Mouse (Mus musculus): ENCODE measurements around the gene Gm20696. TPM values are rescaled to one million over a fixed set of nuclear protein-coding genes. Genes with fewer than 3 reads are reported as not detected.

The Gm20696 gene
- total and polyA plus RNA-seq, 2 experiments from 2014 or later = 2.5 to 3.6 TPM

- H3K27me3 ChIP-seq (ENCODE audit: insufficient read depth, low read length) = no peaks in the 10 kb centered on the region
- H3K4me3 ChIP-seq (ENCODE audit: low read length) = no peak overlapping the region
- 81% methylated on average over 2 of the region's 2 CpGs for WGBS
- no peaks in the 10 kb centered on the region for H3K36me3 ChIP-seq (ENCODE audit: insufficient read depth, low read length)
- peak; percentile 48 for TF ChIP-seq CTCF (IDR thresholded peaks at IDR 0.05; ENCODE audit: low read depth)
- H3K4me2 ChIP-seq (ENCODE audit: low read depth, low read length) = no peak overlapping the region
- no peaks in the 10 kb centered on the region for H3K4me1 ChIP-seq (ENCODE audit: insufficient read depth, low read length)
- no peak overlapping the region for H3K27ac ChIP-seq
- H3K9ac ChIP-seq (replicated peaks; ENCODE audit: low read length) = no peak overlapping the region
- no peak for ATAC-seq
- H3K9me3 ChIP-seq (ENCODE audit: low read length) = no peaks in the 10 kb centered on the region
- no peak for DNase-seq (ENCODE audit: low spot score)
Observed at GRCm38 (mm10) chr6:99385059-99385604, 281.5 kb downstream of the Gm20696 start.

- no peaks in the 10 kb centered on the region for H3K4me1 ChIP-seq (ENCODE audit: insufficient read depth, low read length)
- no peaks in the 10 kb centered on the region for H3K9me3 ChIP-seq (ENCODE audit: low read length)
- no peak for TF ChIP-seq CTCF (IDR thresholded peaks at IDR 0.05; ENCODE audit: low read depth)
- DNase-seq (ENCODE audit: low spot score) (no peak), ATAC-seq (no peak)
- H3K9ac ChIP-seq (replicated peaks; ENCODE audit: low read length) = no peak overlapping the region
- no peak overlapping the region for H3K4me3 ChIP-seq (ENCODE audit: low read length)
- no peak overlapping the region for H3K27ac ChIP-seq
- H3K27me3 ChIP-seq (ENCODE audit: insufficient read depth, low read length) = no peaks in the 10 kb centered on the region
- WGBS = 79% methylated on average over 4 of the region's 4 CpGs
- H3K36me3 ChIP-seq (ENCODE audit: insufficient read depth, low read length) = no peaks in the 10 kb centered on the region
- no peak overlapping the region for H3K4me2 ChIP-seq (ENCODE audit: low read depth, low read length)
Observed at GRCm38 (mm10) chr6:99383846-99384472, 282.6 kb downstream of the Gm20696 start.

GRCm38 (mm10) chr6:99380146-99380545 is 286.5 kb downstream of the Gm20696 start:
- Histone ChIP-seq H3K4me1 (ENCODE audit: insufficient read depth, low read length) (peaks cover 14% of the 10 kb centered on the region), H3K36me3 (ENCODE audit: insufficient read depth, low read length) (no peaks in the 10 kb centered on the region), H3K9me3 (ENCODE audit: low read length) (no peaks in the 10 kb centered on the region), H3K9ac (replicated peaks; ENCODE audit: low read length) (no peak overlapping the region), H3K27me3 (ENCODE audit: insufficient read depth, low read length) (no peaks in the 10 kb centered on the region), H3K27ac (no peak overlapping the region), H3K4me2 (ENCODE audit: low read depth, low read length) (no peak overlapping the region), H3K4me3 (ENCODE audit: low read length) (no peak overlapping the region)
- 90% methylated on average over 5 of the region's 5 CpGs for WGBS
- no peak for TF ChIP-seq CTCF (IDR thresholded peaks at IDR 0.05; ENCODE audit: low read depth)
- no peak for ATAC-seq
- DNase-seq (ENCODE audit: low spot score) = no peak

- 81% methylated on average over 7 of the region's 7 CpGs for WGBS
- no peaks in the 10 kb centered on the region for H3K36me3 ChIP-seq (ENCODE audit: insufficient read depth, low read length)
- no peak overlapping the region for H3K9ac ChIP-seq (replicated peaks; ENCODE audit: low read length)
- H3K4me3 ChIP-seq (ENCODE audit: low read length) = no peak overlapping the region
- H3K27me3 ChIP-seq (ENCODE audit: insufficient read depth, low read length) = no peaks in the 10 kb centered on the region
- no peak overlapping the region for H3K4me2 ChIP-seq (ENCODE audit: low read depth, low read length)
- H3K4me1 ChIP-seq (ENCODE audit: insufficient read depth, low read length) = peaks cover 14% of the 10 kb centered on the region
- no peak for TF ChIP-seq CTCF (IDR thresholded peaks at IDR 0.05; ENCODE audit: low read depth)
- H3K9me3 ChIP-seq (ENCODE audit: low read length) = no peaks in the 10 kb centered on the region
- DNase-seq (ENCODE audit: low spot score) = no peak
- ATAC-seq = no peak
- no peak overlapping the region for H3K27ac ChIP-seq
Observed at GRCm38 (mm10) chr6:99378997-99379710, 287.4 kb downstream of the Gm20696 start.

- no peaks in the 10 kb centered on the region for H3K27me3 ChIP-seq (ENCODE audit: insufficient read depth, low read length)
- no peaks in the 10 kb centered on the region for H3K9me3 ChIP-seq (ENCODE audit: low read length)
- H3K9ac ChIP-seq (replicated peaks; ENCODE audit: low read length) = no peak overlapping the region
- ATAC-seq (no peak), DNase-seq (ENCODE audit: low spot score) (no peak)
- H3K27ac ChIP-seq = no peak overlapping the region
- no peaks in the 10 kb centered on the region for H3K36me3 ChIP-seq (ENCODE audit: insufficient read depth, low read length)
- H3K4me3 ChIP-seq (ENCODE audit: low read length) = no peak overlapping the region
- no peak for TF ChIP-seq CTCF (IDR thresholded peaks at IDR 0.05; ENCODE audit: low read depth)
- WGBS = 33% methylated on average over 4 of the region's 4 CpGs
- H3K4me2 ChIP-seq (ENCODE audit: low read depth, low read length) = no peak overlapping the region
- H3K4me1 ChIP-seq (ENCODE audit: insufficient read depth, low read length) = peaks cover 14% of the 10 kb centered on the region
Observed at GRCm38 (mm10) chr6:99377716-99378115, 288.9 kb downstream of the Gm20696 start.

- Histone ChIP-seq H3K27me3 (ENCODE audit: insufficient read depth, low read length) (no peaks in the 10 kb centered on the region), H3K36me3 (ENCODE audit: insufficient read depth, low read length) (no peaks in the 10 kb centered on the region), H3K9me3 (ENCODE audit: low read length) (no peaks in the 10 kb centered on the region), H3K9ac (replicated peaks; ENCODE audit: low read length) (no peak overlapping the region), H3K4me2 (ENCODE audit: low read depth, low read length) (no peak overlapping the region), H3K4me1 (ENCODE audit: insufficient read depth, low read length) (peaks cover 14% of the 10 kb centered on the region), H3K27ac (no peak overlapping the region), H3K4me3 (ENCODE audit: low read length) (no peak overlapping the region)
- 75% methylated on average over 2 of the region's 2 CpGs for WGBS
- ATAC-seq = no peak
- no peak for TF ChIP-seq CTCF (IDR thresholded peaks at IDR 0.05; ENCODE audit: low read depth)
- peak; percentile 26 for DNase-seq (ENCODE audit: low spot score)
Observed at GRCm38 (mm10) chr6:99377131-99377530, 289.5 kb downstream of the Gm20696 start.

- Histone ChIP-seq H3K36me3 (ENCODE audit: insufficient read depth, low read length) (no peaks in the 10 kb centered on the region), H3K27ac (no peak overlapping the region), H3K4me1 (ENCODE audit: insufficient read depth, low read length) (peaks cover 14% of the 10 kb centered on the region), H3K27me3 (ENCODE audit: insufficient read depth, low read length) (no peaks in the 10 kb centered on the region), H3K4me2 (ENCODE audit: low read depth, low read length) (no peak overlapping the region), H3K9ac (replicated peaks; ENCODE audit: low read length) (no peak overlapping the region), H3K4me3 (ENCODE audit: low read length) (no peak overlapping the region), H3K9me3 (ENCODE audit: low read length) (no peaks in the 10 kb centered on the region)
- DNase-seq (ENCODE audit: low spot score) = no peak
- WGBS = 79% methylated on average over 8 of the region's 8 CpGs
- no peak for TF ChIP-seq CTCF (IDR thresholded peaks at IDR 0.05; ENCODE audit: low read depth)
- no peak for ATAC-seq
Observed at GRCm38 (mm10) chr6:99376721-99377120, 289.9 kb downstream of the Gm20696 start.

Data from hindbrain, postnatal 0 days (tissue).